ENCODE assay signal across 27 mouse cellular contexts in genomic region chrX:8921080-8921479, GRCm38 (mm10). TPM values are rescaled to one million over a fixed set of nuclear protein-coding genes. Genes with fewer than 3 reads are reported as not detected.
"Had no signal": no experiment of that assay in that cellular context is flagged by ENCODE, and none has a peak within 500 bp of the region (broad histone marks: within the 10 kb centered on the region; RNA-seq: fewer than 3 reads in every experiment).

No protein-coding gene starts in this region.

- H3K27me3 ChIP-seq: liver, embryonic 13.5 days; liver, embryonic 15.5 days; lung, embryonic 15.5 days; neural tube, embryonic 13.5 days; neural tube, embryonic 15.5 days had no signal

- H3K4me1 ChIP-seq: liver, embryonic 13.5 days; liver, embryonic 15.5 days; lung, embryonic 15.5 days; megakaryocyte, embryonic 14.5 days; neural tube, embryonic 13.5 days; neural tube, embryonic 15.5 days had no signal

- H3K27ac ChIP-seq: liver, embryonic 13.5 days; liver, embryonic 15.5 days; lung, embryonic 15.5 days; macrophage; neural tube, embryonic 13.5 days; neural tube, embryonic 15.5 days had no signal

- ATAC-seq: liver, postnatal 0 days; lung, postnatal 0 days had no signal

- H3K9me3 ChIP-seq: liver, embryonic 13.5 days; liver, embryonic 15.5 days; lung, embryonic 15.5 days; neural tube, embryonic 13.5 days; neural tube, embryonic 15.5 days had no signal

- DNase-seq: liver, embryonic 13.5 days; liver, postnatal 0 days; lung, adult 2 months; lung, postnatal 14 days; lung, postnatal 36 days; retina, postnatal 1 day; right cerebral cortex, adult 18-20 months; right cerebral cortex, postnatal 25 days; right cerebral cortex, postnatal 4 days; spleen, adult 18-20 months; thymus, adult 18-20 months; thymus, postnatal 14 days; thymus, postnatal 36 days had no signal

- H3K36me3 ChIP-seq: liver, embryonic 13.5 days; liver, embryonic 15.5 days; lung, embryonic 15.5 days; neural tube, embryonic 13.5 days; neural tube, embryonic 15.5 days had no signal

- H3K4me2 ChIP-seq: liver, embryonic 13.5 days; liver, embryonic 15.5 days; lung, embryonic 15.5 days; neural tube, embryonic 13.5 days; neural tube, embryonic 15.5 days had no signal

- H3K4me3 ChIP-seq: liver, embryonic 13.5 days; liver, embryonic 15.5 days; lung, embryonic 15.5 days; megakaryocyte, embryonic 14.5 days; myocyte; neural tube, embryonic 13.5 days; neural tube, embryonic 15.5 days had no signal

- H3K9ac ChIP-seq: liver, embryonic 13.5 days; liver, embryonic 15.5 days; liver, postnatal 0 days; lung, embryonic 15.5 days; neural tube, embryonic 13.5 days; neural tube, embryonic 15.5 days had no signal

RNA-seq across cellular contexts. Expression of gene Fthl17b, which starts 41.7 kb away (rescaled TPM):
- total RNA-seq: megakaryocyte progenitor cell, adult 5-6 weeks had no signal
- polyA plus RNA-seq: liver, embryonic 13.5 days; liver, embryonic 15.5 days; liver, postnatal 0 days; lung, adult 2 months; lung, embryonic 15.5 days; lung, postnatal 0 days; macrophage; myocyte; neural tube, embryonic 11.5 days; neural tube, embryonic 13.5 days; neural tube, embryonic 15.5 days; small intestine, adult 2 months; stomach, embryonic 14.5 days; stomach, embryonic 16.5 days; thymus, postnatal 0 days had no signal

RNA-seq across cellular contexts. Expression of gene Gm5751, which starts 47.0 kb away (rescaled TPM):
- total RNA-seq: megakaryocyte progenitor cell, adult 5-6 weeks had no signal
- polyA plus RNA-seq: liver, embryonic 13.5 days; liver, embryonic 15.5 days; liver, postnatal 0 days; lung, adult 2 months; lung, embryonic 15.5 days; lung, postnatal 0 days; macrophage; myocyte; neural tube, embryonic 11.5 days; neural tube, embryonic 13.5 days; neural tube, embryonic 15.5 days; small intestine, adult 2 months; stomach, embryonic 14.5 days; stomach, embryonic 16.5 days; thymus, postnatal 0 days had no signal

RNA-seq across cellular contexts. Expression of gene Fthl17c, which starts 55.3 kb away (rescaled TPM):
- total RNA-seq: megakaryocyte progenitor cell, adult 5-6 weeks had no signal
- polyA plus RNA-seq: liver, embryonic 13.5 days; liver, embryonic 15.5 days; liver, postnatal 0 days; lung, adult 2 months; lung, embryonic 15.5 days; lung, postnatal 0 days; macrophage; myocyte; neural tube, embryonic 11.5 days; neural tube, embryonic 13.5 days; neural tube, embryonic 15.5 days; small intestine, adult 2 months; stomach, embryonic 14.5 days; stomach, embryonic 16.5 days; thymus, postnatal 0 days had no signal
